Mouse (Mus musculus): ENCODE measurements around the gene Tmem44.

GRCm38 (mm10) chr16:30595356-30595755 lies 44.7 kb upstream of the Tmem44 start:
- TF ChIP-seq CTCF (IDR thresholded peaks at IDR 0.05; ENCODE audit: extremely low read depth, insufficient read length, insufficient replicate concordance, low read depth, low read length) (no peak), POLR2A (IDR thresholded peaks at IDR 0.05; ENCODE audit: low read depth, low read length) (no peak)

All from small intestine, adult 2 months (tissue).